Mouse (Mus musculus): Measurements from ENCODE around the gene Phex.

Gene Phex

DNA sequence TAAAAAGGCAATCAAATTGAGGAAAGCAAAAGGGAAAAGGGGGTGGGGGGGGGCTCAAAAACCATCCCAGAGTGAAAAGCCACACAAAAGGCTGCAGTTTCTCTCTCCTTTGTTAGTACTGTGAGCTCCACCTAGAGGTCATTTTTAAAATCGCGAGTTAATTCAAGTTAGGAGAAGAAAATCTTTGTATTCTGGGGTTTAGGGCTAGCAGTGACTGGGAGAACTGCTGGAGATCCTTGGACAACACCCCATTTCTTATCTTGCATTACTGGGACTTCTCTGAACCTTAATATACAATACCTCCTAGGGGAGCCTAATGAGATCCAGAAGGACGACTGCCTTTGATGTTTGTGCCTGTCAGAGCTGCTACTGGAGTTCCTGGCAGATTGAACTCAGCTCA is 107.7 kb downstream of the Phex start:
- DNase-seq (ENCODE audit: low spot score): no peak

DNA sequence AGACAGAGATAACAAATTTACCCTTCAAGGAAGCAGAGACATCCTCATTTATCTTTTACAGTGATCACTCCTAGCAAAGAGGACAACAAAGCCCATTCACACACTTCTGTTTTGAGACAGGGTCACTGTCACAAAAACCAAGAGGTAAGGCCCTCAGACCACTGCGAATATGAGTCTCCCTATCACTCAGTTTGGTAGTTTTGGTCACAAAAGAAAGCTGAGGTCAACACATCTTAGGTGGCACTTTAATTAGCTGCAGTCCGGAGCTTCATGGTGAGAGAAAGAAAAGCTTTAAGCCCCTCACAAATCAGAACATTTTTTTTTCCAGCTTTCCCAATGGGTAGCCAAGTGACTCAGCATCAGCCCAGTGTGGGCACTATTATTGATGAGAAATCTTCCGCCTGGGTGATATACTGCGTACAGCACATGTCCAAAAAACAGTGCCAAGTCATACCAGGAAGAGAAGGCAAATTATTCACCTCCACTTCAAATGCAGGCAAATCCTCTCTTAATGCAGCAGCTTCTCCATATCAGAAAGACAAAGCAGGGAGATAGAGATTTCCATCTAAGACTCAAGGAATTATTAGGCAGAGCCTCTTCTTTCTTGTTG is 108.2 kb downstream of the Phex start:
- DNase-seq (ENCODE audit: low spot score): no peak

DNA sequence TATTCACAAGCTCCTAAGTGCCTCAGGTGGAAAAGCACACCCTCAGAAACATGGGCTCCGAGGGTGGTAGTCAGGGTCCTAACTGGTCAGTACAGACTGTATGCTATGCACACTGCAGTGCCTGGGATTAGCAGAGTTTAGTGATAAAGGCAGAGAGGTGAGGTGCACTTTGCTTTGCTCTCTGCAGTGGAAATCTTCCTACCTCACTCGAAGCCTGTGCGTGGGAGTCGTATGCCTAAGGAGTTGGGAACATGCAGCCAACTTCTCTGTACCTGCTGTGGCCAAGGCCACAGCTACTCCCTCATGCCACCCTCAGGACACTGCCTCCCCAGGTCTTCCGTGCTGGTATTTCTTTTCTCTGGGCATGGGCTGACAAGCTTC is 109.3 kb downstream of the Phex start:
- DNase-seq (ENCODE audit: low spot score): no peak

DNA sequence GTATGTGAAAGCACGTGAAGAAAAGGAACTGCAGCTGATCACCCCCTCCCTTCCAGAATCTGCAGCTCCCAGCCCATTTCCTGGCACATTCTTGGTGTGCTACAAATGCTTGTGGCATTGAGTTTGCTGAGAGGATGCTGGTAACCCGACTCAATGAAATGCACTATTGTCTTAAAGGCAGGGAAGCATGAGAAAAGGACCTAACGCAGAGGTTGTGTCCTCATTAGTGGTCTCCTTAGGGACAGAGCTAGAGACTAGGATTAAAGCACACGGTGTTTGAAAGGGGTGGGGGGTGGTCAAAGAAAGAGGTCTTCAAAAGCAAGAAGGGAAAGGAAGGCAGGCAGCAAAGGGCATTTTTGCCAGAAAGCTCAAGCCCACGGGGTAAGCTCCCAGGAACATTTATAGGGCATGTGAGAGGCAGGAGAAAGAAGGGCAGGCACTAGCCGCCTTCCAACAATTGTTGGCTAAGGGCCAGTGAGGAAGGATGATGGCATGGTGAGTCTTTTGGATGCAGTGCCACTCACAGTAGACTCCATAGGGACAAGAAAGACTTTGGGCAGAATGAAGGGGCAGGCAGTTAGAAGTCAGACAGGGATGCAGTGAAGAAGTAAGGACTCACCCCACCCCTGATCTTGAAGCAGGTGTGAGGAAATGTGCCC is 109.8 kb downstream of the Phex start:
- DNase-seq (ENCODE audit: low spot score): no peak

DNA sequence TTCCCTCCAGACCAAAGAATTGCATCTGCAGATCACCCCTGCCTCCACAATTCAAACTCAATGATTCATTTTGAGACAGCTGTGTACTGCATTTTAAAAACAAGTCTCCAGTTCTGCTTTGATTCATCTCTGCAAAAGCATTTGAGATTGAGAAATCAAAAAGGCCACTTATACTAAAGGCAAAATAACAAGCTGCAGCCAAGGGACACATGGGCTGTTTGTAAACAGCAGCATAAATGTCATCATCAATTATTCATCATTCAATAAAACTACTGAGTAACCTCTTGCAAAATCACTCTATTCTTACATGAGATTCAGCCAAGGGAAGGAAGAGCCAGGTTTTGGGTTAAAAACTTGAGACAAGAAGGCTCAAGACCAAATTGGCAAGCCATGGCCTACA is 122.7 kb downstream of the Phex start:
- no peak for DNase-seq (ENCODE audit: low spot score)

DNA sequence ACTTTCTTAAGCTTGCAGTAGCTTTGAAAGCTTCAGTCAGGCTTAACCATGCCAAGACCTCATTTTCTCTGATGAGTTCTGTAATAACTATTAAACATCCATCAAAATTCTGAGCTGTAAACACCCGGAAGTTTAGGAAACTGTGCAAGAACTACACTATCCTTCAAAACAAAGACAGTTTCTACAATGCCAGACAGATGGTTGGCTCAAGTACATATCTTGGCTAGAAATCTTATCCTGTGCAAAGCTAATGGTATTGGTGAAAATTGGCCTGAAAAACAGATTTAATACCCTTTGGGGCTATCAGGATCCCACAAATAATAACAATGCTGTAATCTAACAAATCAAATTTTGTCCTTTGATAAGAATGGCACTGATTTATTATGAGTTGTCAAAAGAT is 138.5 kb downstream of the Phex start:
- DNase-seq (ENCODE audit: low spot score): no peak

DNA sequence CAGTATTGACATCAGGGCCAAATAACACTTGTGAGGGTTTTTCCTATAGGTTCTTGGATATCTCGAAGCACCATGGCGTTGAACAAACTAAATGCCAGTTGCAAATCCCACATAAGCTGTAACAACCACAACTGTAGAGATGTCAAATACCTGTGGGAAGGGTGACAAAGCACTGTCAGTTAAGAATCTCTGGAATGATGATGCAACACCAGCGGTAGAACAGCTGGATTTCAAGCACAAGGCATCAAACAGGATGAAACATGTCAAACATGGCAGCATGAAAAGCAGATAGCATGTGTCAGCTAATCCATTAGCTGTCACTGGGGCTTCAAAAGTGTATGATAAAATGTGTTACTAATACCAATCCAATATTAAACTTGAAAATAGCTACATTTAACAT is 141.8 kb downstream of the Phex start:
- no peak for DNase-seq (ENCODE audit: low spot score)

DNA sequence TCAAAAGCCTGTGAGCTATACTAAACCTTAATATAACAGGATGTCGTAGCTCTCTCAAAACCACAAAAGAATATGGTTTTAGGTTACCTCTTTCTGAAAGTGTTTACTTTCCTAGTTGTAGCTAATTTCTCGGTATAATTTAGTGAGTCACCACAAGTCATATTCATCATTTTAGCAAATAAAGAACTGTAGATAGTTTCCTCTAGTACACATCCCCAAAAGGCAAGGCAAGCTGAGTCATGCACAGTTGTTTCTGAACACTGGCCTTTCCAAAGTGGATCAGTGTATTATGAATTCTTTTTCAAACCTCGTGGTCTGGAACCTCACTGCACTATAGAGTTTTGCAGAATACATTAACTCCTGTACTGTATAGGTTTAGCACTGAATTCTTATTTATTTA is 143.5 kb downstream of the Phex start:
- no peak for DNase-seq (ENCODE audit: low spot score)

DNA sequence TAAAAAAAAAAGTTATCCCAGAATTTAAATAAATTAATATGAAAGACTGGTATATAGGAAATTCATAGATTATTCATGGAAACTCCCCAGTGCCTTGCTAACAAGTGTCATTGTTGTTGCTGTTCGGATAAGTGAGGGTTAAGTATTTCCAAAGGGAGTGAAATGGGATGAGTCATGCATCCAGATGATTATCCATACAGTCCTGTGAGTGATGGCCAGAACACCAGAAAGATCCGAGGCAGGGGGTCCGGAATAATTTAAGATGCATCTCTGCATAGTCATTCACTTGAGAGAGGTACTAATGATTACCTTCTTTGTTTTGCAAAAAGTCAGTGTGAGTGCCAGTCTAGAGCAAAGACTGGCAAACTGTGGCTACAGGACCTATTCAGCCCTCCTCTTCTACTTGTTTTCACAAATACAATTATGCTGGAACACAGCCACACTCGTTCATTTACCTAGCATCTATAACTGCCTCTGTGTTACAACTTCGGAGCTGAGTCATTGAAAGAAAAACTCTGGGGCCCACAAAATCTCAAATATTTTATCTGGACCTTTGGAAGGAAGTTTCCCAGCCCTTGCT is 145.3 kb downstream of the Phex start:
- no peak for DNase-seq (ENCODE audit: low spot score)

DNA sequence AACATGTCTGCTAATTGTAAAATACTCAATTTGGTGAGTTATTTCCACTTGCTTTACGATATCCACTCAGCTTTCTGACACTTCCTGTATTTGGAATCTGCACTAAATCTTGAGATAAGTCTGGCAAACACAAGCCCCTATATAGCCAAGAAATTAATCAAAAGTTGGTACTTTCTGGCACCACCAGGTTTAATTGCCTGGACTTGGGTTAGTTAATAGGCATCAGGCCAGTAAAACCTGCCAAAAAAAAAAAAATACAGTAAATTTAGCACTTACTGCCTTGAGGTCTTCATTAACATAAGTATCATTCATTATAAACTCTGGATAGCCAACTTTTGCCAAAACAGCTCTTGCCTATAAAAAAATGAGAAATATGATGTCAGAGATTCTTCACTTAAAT is 147.0 kb downstream of the Phex start:
- no peak for DNase-seq (ENCODE audit: low spot score)

DNA sequence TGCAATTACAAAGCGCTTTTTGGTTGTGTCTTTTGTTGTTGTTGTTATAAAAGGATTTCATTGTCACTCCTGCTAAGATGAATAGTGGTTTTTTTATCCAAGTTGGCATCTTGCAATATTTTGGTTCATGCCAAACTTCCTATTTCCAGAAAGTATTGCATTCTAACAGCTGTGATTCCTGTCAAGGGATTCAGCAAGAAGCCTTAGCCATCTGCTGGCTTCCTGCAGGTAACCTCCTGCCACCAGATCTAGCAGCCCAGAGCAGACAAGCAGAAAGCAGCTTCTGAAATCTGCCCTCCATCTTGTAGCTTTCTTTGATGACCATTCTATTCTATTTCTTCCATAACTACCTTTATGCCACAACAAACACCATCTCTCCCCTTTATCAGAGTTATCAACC is 212.4 kb downstream of the Phex start:
- DNase-seq (ENCODE audit: low spot score): no peak

DNA sequence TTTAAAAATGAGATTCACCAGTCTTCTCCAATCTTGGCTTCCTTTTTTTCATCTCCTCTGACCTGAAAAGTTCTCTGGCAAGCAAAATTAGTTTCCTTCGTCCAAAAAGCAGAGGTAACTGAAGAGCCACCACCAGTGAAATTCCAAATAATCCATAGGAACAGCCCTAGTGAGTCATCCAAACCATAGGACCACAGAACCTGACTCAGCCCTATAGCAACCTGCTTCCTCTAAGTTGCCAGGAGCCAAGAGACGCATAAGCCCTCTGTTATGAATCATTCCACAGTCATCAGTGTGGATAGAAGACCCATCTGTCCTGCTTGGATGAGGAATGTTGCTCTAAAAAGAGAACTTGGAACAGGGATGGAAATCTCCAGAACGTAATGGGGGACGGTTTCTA is 230.9 kb downstream of the Phex start:
- DNase-seq (ENCODE audit: low spot score): no peak

DNA sequence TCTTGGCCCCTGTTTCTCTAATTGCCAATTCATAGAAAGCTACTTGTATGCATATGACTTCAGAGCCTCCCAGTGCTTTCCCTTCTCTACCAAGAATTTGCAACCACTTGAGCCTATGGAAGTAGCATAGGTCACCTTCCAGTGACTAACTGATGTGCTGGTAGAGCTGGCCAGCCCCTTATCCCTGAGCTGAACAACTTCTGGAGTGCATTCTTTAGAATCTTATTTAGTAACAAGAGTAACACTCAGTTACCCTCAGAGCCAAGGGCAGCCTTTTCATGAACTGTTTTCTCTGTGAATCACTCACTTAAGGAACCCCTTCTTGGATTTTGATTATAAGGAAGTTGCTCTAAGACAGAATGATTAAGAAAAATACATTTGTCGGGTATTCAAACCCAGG is 234.3 kb downstream of the Phex start:
- DNase-seq (ENCODE audit: low spot score): no peak

DNA sequence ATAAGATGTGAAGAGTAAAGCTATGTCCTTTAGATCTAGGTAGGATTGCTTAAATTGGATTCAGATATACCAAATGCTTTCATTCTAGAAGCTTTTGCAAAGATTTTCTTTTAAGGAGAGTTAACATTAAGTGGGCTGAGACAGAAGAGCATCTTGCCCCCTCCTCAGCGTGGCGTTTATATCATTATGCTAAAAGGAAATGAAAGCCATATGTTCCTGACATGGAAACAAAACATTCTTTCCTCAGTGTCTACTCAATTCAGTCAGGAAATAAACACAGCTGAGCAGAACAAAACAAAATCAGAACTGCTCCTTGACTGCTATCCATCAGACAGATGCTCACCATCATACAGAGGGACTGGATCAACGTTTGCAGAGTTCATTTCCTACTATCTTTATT is 251.0 kb downstream of the Phex start:
- DNase-seq (ENCODE audit: low spot score): no peak

DNA sequence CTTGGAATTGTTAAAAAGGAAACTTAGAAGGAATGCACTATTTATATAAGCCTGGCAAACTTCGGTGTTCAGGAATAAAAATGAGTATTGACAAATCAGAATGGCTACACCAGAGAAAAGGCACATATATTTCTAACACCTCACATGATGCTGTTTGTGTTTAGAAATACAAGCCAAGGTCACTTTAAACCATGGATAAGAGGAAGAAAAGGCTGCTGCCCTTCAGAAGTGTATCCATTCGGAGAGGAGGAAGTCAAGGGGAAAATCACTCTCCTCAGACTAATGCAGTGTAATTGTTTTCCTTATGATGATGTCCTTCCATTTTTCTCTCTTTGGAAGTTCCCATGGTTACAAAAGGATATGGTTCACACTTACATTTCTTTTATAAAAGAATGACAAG is 251.7 kb downstream of the Phex start:
- no peak for DNase-seq (ENCODE audit: low spot score)

DNA sequence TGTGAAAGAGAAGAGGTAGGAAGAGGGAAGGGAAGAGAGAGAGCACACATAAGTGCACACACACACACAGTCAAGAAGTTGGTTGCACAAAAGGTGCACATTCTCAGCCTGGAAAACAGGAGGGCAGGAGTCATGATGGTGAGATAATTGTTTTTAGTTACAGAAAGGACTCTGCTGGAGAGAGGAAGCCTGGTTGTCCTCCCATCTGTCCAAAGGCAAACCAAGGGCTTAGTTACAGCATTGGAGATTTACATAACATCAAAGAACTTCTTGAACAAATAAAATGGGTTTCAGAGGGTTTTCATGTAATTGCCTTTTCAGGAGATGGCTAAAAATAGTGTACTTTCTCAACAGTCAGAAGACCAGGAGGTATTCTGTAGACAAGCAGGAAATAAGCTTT is 270.4 kb downstream of the Phex start:
- no peak for DNase-seq (ENCODE audit: low spot score)

DNA sequence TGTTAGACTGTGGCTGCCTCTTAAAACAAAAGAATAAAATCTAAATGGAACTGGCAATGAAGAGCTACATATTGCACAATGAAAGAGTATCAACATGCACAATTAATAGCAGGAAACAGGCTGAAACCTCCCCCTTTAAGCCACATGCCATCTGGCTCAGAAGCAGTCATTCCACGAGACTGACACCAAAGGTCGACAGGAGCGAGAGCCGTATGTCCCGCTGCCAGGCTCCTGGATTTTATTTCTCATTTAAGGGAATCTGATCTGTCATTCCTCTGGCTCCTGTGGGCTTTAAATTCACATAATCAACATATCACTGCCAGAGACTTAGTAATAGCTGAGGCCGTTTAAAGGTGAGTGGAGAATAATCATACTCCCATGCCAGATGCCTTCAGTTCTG is 275.5 kb downstream of the Phex start:
- DNase-seq (ENCODE audit: low spot score): no peak

Measured in urinary bladder, postnatal 25 days (tissue).